Mouse (Mus musculus) embryo, embryonic 10.5 days (tissue): Measurements from ENCODE around the gene Gsdme.

Experiments
- DNase-seq: peaks from one replicate; pipeline ENCODE4 v3.0.0-alpha.2; 2015; ENCODE audit warnings: low spot score

Gsdme gene

DNA sequence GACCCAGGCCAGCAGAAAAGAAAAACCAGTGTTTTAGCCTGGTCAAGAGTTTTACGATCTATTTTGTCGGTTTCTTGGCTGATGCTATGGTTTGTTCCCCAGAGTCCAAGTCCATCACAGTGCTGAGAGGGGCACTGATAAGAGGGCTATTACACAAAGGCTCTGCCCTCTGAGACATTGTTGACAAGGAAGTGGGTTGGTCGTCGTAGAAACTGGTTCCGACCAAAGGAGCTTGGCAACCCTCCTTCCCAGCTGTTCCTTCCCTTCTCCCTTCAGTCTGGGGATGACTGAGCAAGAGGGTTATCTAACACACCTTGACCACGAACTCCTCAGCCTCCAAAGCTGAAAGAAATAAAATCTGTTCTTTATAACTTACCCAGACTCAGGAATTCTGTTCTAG lies at the start of gene Gsdme:
TSS of gene Gsdme (minus strand) at position 193 of the 400 bp plus-strand sequence.
- DNase-seq, result no peak

DNA sequence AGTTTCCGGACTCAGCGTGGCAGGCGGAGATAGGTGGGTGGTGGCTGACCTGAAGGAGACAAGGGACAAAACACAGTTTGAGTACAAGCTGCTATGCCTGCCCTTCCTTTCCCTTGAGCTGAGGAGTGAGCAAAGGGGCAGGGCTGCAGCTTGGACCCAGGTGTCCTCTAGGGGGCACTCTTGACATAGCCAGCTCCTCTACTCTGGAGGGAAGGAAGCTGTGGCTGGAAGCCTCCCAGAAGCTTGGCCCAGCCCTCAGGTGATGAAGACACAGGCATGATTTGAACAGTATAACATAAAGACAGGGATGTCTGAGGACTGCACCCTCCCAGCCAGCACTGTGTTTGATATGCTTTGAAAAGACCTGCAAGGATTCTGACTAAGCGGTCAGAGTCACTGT lies 49.0 kb upstream of the Gsdme start:
- peak; percentile 82 for DNase-seq

DNA sequence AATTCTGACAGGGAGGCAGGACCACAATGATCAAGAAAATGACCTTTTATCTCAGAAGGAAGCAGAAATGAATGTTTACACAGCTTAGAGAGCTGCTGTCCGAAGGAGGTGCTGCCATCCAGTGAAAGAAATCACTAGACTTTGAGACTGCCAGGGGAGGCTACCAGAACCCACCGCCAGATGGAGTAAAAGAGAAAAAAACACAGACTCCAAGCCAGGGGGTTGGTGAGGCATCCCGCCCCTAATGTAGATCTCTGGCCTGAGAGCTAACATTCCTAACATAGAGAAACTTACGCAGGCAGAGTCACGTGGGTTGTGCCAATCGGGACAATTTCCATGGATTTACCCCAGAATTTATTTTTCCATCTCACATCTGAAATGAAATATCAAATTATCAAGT lies 45.4 kb upstream of the Gsdme start:
- peak; percentile 72 for DNase-seq

DNA sequence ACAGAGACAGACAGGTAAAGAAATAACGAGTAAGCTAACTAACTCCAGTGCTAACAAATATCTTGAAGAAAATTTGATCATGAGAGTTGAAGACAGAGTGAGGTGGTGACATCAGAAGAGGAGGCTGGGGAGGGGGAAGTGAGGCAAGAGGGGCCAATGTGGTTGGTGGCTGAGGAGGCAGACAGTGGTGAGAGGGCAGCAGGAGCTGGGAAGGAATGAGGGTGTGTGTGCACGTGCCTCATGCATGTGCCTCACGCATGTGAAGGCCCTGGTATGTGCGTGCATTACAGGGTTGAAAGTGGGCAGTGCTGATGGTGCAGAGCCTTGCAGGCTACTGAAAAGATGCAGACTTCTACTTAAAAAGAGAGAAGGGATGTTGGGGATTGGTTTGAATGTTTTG lies 43.0 kb upstream of the Gsdme start:
- no peak for DNase-seq

DNA sequence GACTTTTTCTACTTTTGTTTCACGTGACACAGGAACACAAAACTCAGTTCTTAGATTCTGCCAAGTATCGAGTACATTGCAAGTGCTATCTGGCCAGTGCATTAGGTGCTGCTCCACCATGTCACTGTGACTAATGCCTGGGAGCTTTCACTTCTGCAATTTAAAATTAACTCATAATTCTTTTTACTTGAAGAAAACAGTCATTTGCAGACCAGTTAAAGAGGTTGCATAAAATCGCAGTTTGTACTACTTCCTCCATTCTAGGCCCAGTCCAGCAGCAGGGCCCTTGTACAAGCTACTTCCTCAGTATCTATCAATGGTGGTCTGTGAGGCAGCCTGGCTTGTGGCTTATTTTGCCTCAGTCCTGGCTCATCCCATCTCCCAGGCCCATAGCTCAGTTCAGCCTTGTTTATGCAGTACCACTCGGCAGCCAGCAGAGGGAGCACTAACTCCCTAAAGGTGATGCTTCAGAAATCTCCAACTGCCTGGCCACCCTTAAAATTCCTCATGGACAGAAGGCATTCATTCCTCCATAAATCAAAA lies 41.4 kb upstream of the Gsdme start:
- peak; percentile 86 for DNase-seq

DNA sequence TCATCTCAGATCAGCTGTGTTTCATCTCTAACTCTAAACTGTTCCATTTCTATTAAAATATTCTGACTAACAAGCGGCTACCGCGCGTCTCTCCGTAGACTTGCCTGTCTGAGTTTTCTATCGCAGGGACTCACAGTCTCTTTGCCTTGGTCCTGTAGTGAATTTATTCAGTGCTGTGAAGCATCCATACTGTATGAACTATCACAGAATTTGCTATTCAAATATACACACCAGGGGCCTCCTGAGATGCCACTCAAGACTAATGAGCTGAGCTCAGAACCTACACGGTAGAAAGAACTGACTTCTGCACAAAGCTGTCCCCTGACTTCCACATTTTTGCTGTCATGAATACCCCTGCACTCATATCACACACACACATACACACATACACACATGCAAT lies 37.5 kb upstream of the Gsdme start:
- no peak for DNase-seq

DNA sequence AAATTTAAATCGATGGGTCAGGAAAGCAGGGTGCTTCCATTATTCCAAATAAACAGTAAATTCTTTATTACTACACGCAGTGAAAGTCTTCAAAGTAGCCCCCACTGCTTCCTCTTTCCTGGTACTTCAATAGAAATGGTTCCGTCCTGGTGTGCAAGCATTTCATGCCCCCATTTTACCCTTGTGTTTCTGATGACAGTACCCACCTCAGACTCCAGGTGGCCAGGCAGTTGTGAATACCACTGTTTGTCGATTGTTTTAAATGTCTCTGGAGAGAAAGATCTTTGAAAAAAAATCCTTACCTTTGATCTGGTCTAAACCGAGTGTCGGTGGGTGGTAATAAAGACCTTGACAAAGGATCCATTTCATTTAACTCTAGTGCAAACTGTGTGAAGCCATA lies 37.0 kb upstream of the Gsdme start:
- DNase-seq, result no peak

DNA sequence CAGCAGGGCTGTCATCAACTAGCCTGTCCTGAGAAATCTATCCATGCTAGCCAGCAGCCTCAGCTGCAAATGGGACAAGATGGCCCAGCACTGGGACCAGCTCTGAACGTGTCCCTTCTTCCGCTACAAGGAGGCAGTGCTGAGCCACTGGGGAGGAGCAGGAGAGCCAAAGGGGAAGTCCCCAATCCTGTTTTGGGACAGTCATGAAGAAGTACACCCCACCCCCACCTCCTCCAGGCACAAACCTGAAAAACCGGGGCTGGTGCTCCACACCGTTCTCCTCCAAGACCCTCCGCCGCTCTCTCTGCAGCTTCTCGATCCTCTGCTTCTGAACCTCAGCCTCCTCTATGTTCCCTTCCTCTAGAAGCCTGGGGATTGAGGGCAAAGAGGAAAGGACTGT lies 35.4 kb upstream of the Gsdme start:
- DNase-seq, result no peak

DNA sequence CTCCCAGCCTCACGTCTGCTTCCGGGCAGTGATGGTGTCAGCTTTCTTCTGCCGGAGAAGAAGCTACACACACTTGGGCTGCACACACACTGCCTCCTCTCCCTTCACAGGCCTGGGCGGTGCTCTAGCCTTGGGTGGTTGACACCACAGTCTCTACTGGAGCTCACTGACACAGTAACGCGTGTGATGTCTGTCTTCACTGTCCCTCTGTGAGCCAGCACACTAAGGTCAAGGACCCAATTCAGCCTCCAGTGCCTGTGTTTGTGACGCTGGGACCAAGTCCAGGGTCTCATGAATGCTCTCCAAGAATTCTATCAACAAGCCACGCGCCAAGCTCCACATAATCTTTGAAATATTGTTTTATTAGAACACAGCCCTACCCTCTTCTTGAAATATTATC lies 34.0 kb upstream of the Gsdme start:
- DNase-seq, result no peak

DNA sequence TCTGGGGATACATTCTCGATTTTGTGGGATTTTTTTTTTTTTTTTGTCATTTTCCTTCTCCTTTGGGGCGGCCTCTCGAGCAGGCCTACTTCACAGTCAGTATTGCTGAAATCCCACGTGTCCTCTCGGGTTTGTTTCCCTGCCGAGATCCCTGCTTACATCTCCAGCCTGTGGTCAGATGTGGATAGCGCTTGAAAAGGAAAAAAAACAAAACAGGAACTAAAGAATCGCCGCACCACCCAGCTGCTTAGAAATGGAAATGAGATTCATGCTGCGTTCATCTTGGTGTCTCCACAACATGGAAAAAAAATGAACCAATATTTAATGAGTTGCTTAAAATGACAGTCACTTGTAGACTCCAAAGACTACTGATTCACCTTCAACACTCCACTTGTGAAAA lies 31.5 kb upstream of the Gsdme start:
- DNase-seq, result no peak

DNA sequence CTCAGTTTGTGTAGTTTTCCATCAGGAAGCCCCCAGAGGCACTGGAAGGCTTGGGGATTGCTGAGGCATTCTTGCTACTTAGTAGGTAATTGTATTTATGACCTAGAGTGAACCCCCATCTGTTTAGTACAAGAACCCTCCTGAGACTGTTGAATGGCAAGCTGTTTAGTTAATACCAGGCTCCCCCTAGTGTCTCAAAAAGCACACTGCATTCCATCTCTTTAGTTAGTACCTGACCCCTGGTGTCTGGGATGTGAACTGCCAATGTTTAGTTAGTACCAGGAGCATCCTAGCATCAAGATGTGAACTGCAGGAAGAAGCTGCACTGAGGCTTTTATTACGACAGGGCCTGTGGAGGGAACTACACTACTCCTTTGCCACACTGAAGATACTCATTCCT lies 30.5 kb upstream of the Gsdme start:
- peak; percentile 95 for DNase-seq

DNA sequence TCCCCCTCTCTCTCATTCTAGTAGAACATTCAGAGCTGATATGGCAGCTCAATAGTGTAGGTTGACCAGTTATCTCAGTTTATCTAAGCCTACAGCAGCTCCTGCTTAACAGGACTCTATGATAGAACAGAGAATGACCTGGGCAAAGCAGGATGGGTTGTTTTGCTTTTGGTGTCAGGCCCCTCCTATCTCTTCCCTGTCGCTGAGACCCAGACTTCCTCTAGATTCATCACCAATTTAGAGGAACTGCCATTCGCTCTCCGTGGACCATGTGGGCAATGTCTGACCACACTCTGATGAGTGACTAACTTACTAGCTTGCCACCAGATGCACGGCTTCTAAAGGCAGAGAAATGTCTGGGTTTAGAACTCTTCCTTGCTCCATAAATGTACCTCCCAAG lies 28.0 kb upstream of the Gsdme start:
- no peak for DNase-seq

DNA sequence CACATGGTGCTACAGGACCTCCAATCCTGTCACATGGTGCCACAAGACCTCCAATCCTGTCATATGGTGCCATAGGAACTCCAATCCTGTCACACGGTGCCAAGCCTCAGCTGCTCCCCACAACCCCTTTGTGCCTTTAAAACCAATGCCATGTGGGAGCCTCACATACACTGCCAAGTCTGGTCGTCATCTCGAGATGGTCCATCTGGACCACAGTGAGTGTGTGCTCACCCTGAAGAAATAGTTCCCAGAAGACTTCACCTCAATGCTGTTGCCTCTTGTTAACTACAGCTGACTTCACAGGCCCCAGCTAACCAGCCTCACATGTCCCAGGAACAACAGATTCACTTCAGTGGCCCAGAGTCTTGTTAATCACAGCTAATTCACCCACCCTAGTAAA lies 23.2 kb upstream of the Gsdme start:
- no peak for DNase-seq

DNA sequence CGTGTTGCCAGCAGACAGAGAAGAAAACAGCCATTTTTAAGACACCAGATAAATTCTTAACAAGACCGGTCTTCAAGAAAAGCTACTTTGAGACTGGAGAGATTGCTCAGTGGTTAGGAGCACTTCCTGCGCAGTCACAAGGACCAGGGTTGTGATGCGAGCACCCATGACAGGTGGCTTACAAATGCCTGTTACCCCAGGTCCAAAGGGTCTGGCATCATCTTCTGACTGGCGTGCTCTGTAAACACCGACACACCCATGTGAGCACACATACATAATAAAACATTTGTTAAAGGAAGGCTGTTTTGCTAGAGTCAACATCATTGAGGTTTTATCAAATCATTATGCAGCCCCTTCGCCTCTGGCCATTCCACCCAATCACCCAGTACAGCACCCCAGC lies 16.0 kb upstream of the Gsdme start:
- no peak for DNase-seq

DNA sequence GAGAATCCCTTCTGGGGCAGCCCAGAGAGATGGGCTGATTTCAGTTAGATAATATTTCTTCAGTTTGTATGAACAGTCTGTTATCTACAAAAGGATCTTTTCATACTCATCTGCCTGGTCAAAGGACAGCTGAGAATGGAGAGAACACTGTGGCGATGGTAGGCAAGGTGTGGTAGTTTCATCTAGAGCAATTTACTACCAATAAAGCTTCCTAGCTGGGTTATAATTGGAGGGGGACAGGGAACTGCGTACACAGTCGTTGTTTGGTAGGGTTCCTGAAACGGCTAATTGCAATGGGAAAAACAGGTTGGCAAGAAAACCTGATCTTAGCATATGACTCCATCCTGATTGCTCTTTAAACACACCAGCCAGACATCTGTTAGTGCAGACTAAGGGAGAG lies 10.3 kb upstream of the Gsdme start:
- DNase-seq, result no peak

DNA sequence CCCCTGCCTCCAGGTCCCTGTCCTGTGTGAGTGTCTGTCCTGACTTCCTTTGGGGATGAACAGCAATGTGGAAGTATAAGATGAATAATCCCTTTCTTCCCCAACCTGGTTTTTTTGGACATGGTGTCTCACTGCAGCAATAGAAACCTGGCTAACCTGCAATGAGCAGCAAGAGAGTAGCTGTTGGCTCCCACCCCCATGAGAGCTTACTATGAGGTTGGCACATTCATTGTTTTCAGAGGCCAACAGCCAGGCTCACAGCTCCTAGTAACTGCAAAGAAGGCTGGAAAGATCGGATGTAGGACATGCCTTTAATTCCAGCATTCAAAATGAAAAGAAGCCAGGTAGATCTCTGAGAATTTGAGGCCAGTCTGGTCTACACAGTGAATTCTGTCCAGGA lies 9.8 kb upstream of the Gsdme start:
- no peak for DNase-seq

DNA sequence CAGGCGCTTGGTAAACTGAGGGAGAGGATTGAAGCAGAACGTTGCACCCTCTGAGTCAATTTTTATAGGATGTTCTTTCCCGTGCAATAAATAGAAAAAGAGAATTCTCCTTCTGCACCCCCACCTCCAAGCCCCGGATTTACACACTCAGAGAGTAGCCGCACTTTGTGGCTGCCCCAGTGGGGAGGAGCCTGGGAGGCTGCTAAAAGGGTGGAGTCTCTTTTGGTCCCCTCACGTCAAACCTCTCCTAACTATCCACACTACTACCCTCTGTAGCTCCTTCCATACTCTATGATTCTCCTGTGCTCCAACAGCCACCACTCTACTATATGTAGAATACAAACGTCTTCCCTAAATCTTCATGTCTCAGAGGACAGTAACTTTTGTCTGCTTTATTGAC lies 1.4 kb downstream of the Gsdme start:
- peak; percentile 23 for DNase-seq

DNA sequence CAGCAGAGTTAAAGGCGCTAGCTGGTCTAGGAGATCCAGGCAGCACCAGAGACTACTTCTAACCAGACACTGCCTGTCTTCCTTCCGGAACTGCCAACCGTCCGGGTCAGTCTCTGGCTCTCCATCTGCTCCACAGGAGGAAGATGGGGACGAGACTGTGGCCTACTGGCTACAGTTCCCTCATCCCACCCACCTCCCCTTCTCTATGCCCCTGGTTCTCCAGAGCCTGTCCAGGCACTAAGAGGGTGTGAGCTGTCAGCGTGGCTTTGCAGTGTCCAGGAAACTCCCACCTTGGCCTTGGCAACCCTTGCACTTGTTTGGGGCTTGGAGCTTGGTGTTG lies 1.8 kb downstream of the Gsdme start:
- no peak for DNase-seq

DNA sequence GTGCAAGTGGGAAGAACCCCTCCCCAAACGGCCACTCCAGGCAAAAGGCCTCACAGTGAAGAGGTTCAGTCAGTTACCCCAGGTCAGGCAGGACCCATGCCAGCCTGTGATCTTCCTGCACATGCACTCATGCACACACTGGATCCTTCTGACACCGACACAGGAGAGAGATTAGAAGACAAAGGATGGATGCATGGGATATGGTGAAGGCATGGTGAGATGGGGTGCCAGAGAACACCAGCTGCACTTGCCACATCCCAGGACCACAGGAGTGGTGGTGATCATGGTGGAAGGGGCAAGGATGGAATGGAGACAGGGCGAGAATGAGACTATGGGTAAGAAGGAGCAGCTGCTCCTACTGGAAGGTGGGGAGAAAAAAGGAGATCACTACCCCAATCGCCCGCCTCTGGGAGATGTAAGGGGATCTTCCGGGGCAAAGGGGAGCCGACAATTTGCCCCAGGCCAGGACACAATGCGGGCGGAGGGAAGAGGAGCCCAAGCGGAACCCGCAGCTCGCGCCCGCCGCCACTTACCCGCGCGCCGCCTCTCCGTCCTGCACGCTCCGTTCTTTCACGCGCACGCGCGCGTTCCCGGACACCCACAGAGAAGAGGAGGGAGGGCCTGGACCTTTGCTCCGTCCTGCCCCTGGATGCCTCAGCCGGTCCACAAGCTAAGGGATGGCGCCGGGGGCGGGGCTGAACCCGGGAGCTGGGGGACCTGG lies 2.3 kb downstream of the Gsdme start:
- peak; percentile 90 for DNase-seq

DNA sequence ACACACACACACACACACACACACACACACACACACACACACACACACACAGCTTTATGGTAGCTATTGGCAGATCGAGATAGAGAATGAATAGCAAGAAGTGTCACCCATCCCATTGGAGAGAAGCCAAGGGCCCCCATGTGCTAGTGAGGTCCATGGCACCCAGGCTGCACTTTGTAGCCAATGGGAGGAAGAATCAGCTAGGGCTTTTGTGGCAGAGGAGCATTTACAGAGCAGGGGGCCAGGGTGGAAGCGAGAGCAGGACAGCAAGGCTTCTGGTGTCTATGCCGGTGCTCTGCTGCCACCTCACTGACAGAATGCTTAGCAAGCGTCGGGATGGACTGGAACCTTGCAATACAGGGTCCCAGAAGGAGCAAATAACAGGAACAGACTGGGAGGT lies 8.3 kb downstream of the Gsdme start:
- DNase-seq, result no peak

DNA sequence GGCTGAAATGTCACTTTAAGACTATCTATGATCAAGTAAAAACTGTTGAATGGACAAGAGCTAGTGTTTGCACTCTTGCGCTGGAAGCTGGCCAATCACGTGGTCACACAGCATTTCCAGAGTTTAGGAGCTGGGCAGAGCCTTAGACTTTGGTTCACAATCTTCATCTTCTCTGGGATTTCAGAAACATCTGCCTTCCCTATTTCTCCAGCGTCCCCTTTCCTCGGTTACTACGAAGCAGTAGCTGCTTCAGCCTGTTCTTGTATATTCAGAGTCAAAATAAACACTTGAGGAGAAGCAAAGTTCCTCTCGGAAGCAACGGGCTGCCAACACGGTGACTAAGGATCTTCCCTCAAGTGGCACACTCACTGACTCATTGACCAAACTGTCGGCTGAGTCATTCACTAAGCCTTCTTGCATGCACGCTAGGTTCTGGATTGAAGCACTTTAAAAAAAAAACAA lies 8.9 kb downstream of the Gsdme start:
- no peak for DNase-seq

DNA sequence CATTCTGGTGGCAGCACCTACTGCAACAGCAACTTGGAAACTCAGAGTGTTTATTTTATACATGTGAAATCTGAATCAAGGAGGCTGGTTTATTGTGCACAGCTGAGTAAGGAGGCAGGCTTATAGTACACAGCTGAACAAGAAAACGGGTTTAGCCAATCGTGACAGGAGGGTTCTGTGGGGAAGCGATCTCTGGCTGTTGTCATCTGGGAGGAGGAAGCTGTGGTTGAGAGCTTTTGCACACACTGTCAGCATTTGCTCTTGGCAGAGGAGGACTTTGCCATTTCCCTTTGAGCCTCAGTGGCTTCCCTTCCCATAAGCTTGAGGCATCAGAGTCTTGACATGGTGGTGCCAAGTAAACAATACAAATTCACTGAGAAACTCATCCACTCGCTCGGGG lies 11.0 kb downstream of the Gsdme start:
- no peak for DNase-seq

DNA sequence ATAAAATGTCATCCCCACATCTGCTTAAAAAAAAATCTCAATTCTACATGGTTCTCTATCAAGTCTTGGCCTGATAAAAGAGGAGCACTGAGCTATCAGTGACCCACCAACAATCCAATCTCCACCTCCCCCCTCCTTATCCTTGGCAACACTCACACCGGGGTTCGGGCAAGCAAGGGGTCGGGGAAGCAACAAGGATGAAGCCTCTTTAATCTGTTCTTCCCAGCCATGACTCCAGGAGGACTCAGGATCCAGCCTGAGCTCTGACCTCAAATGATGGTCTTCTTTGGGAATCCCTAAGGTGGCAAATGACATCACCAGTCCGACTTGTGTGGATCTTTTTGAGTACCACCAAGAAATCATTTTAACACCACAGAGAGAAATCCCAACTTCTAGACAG lies 15.9 kb downstream of the Gsdme start:
- DNase-seq, result no peak

DNA sequence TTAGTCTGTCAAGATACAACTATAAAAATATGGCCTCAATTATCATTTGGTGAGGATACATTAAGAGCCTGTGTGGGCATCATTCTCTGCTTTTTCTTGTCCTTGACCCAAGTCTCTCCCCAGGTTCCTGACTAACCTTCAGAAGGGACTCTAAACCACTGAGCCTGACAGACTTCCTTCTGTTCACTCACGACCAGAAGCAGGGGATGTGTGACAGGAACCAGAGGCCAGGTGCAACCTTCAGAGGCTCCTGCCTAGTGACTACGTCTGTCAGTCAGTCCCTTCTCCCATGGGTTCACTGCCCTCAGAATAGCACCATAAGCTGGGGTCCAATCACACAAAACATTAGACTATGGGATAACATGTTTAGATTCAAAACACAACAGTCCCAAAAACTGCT lies 16.3 kb downstream of the Gsdme start:
- no peak for DNase-seq
